Mouse (Mus musculus) thymus, adult 2 months (tissue): ENCODE results near the gene Trim28. TPM values are rescaled to one million over a fixed set of nuclear protein-coding genes. Genes with fewer than 3 reads are reported as not detected.

Experiments used
- DNase-seq: peaks from one replicate; pipeline ENCODE4 v3.0.0; 2021
- H3K27ac ChIP-seq: fragments of 200-500 bp; 2 replicates; pipeline ENCODE4 v1.5.1; 2012; ENCODE audit warnings: low read length, control low read depth; ENCODE audit not compliant: control insufficient read depth, insufficient read depth
- H3K27me3 ChIP-seq: fragments of 200-500 bp; 2 replicates; pipeline ENCODE4 v1.6.1; 2012; ENCODE audit warnings: mild to moderate bottlenecking, low read length, moderate library complexity, mixed read lengths; ENCODE audit not compliant: control insufficient read depth, insufficient read depth
- H3K36me3 ChIP-seq: fragments of 200-500 bp; 2 replicates; pipeline ENCODE4 v1.6.1; 2012; ENCODE audit warnings: mild to moderate bottlenecking, low read length, moderate library complexity; ENCODE audit not compliant: control insufficient read depth, insufficient read depth
- H3K4me1 ChIP-seq: fragments of 200-500 bp; replicated peaks from 2 replicates; pipeline ENCODE4 v1.6.1; 2012; ENCODE audit warnings: low read length; ENCODE audit not compliant: control insufficient read depth, insufficient read depth
- H3K4me3 ChIP-seq: fragments of 200-500 bp; 2 replicates; pipeline ENCODE4 v1.5.1; 2012; ENCODE audit warnings: mild to moderate bottlenecking, low read length, control low read depth, moderate library complexity; ENCODE audit not compliant: control insufficient read depth, insufficient read depth
- CTCF ChIP-seq: fragments of 200-500 bp; IDR thresholded peaks from 2 replicates; pipeline ENCODE4 v1.5.1; 2012; ENCODE audit warnings: mild to moderate bottlenecking, control low read depth, low read length, moderate library complexity, borderline replicate concordance; ENCODE audit not compliant: control insufficient read depth, poor library complexity, insufficient read depth; ENCODE audit errors: extremely low read depth
- POLR2A ChIP-seq: fragments of 200-500 bp; IDR thresholded peaks from 2 replicates; pipeline ENCODE4 v1.6.1; 2012; ENCODE audit warnings: mild to moderate bottlenecking, low read length, control low read depth, moderate library complexity; ENCODE audit not compliant: control insufficient read depth, poor library complexity, insufficient read depth; ENCODE audit errors: extremely low read depth
- WGBS: fragments of 180-500 bp; shearing (Covaris S2); methylation state at CpG from one replicate; pipeline ENCODE4 v1.1.7; 2018; 5-methylcytosine and 5-hydroxymethylcytosine counted together
- polyA plus RNA-seq: library from polyadenylated mRNA; depleted of rRNA; stranded (reverse); fragments of >200 nt; gene quantifications from 2 replicates; pipeline ENCODE4 v1.2.3, GENCODE M21; 2012

Gene Trim28
- polyA plus RNA-seq, 1 experiment, result 905 TPM

DNA sequence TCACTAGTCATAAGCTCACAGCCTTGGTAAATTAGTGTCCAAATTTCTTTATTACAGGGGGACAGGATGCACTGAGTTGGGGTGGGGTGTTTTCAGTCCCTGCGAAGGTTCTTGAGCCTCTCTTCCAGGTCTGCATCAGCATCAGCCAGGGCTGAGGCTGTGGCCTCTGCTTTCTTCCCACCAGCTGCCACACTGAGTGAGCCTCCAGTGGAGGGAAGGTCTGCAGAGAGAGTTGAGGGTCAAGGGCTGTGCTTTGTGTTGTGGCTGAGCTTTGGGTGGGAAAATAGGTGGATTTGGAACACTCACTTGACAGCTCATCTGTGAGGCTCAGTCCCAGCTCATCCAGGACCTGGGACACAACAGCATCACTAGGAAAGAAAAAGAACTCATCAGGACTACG lies 33.1 kb downstream of the Trim28 start:
- Histone ChIP-seq H3K36me3 (peaks cover 60% of the 10 kb centered on the region), H3K27me3 (no peaks in the 10 kb centered on the region), H3K27ac (no peak overlapping the region), H3K4me1 (peaks cover 15% of the 10 kb centered on the region), H3K4me3 (no peak overlapping the region)
- 90% methylated on average over 2 of the region's 2 CpGs for WGBS
- TF ChIP-seq CTCF (no peak), POLR2A (no peak)
- no peak for DNase-seq

DNA sequence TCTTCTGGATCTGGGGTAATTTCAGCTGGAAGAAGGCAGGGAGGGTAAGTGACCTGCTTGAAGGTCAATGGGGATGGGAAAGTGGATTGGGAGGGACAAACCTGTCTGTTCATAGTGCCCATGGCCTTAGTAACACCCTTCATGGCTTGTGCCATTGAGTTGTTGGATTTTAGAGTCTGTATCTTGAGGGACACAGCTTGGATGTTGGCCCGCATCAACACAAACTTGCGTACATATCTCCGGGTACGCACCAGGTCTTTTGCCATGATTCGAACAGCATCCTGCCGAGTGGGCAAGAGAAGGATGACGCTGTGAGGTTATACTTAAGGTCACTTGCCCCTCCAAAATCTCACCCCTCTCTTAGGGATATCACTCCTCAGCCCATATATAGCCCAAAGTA lies 33.6 kb downstream of the Trim28 start:
- Histone ChIP-seq H3K36me3 (peaks cover 54% of the 10 kb centered on the region), H3K27ac (no peak overlapping the region), H3K4me3 (no peak overlapping the region), H3K27me3 (no peaks in the 10 kb centered on the region), H3K4me1 (peaks cover 19% of the 10 kb centered on the region)
- no peak for TF ChIP-seq POLR2A
- TF ChIP-seq CTCF, result no peak
- WGBS, result 97% methylated on average over 7 of the region's 7 CpGs
- DNase-seq, result no peak

DNA sequence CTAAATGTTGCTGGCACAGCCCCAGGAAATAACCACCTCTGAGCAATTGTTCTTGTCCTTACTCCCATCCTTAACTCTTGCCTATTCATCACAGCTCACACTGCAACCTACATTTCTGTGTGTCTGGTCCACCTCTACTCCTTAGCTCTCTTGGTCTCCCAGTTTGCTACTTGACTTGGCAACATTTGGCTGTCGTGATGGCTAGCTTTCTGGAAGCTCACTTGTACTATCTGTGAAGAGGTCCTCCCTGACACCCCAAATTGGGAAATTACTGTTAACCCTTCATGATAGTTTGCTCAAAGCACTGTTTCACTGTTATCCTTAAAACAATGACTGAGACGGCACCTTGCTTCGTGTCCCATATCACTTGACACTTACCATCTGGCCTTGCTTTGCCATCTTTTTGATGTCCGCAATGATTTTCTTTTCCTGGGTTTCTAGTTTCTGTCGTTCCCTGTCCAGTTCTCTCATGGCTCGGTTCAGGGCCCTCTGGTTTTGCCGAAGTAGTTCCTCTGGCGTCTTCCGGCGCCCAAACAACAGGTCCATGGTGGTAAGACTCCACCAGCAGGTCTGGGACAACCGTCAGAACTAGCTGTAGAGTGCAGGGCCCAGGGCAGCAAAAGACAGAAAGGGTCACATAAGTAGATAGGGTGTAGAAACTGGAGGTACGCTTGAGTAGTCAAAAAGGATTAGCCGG lies 34.7 kb downstream of the Trim28 start:
- H3K4me3 ChIP-seq, result no peak overlapping the region
- H3K4me1 ChIP-seq, result peaks cover 21% of the 10 kb centered on the region
- peak overlapping the region; percentile 60; the same call in 1 of the 2 replicates for H3K27ac ChIP-seq
- no peak for DNase-seq
- TF ChIP-seq CTCF (no peak), POLR2A (no peak)
- peaks cover 43% of the 10 kb centered on the region for H3K36me3 ChIP-seq
- WGBS, result 51% methylated on average over 13 of the region's 13 CpGs
- no peaks in the 10 kb centered on the region for H3K27me3 ChIP-seq

DNA sequence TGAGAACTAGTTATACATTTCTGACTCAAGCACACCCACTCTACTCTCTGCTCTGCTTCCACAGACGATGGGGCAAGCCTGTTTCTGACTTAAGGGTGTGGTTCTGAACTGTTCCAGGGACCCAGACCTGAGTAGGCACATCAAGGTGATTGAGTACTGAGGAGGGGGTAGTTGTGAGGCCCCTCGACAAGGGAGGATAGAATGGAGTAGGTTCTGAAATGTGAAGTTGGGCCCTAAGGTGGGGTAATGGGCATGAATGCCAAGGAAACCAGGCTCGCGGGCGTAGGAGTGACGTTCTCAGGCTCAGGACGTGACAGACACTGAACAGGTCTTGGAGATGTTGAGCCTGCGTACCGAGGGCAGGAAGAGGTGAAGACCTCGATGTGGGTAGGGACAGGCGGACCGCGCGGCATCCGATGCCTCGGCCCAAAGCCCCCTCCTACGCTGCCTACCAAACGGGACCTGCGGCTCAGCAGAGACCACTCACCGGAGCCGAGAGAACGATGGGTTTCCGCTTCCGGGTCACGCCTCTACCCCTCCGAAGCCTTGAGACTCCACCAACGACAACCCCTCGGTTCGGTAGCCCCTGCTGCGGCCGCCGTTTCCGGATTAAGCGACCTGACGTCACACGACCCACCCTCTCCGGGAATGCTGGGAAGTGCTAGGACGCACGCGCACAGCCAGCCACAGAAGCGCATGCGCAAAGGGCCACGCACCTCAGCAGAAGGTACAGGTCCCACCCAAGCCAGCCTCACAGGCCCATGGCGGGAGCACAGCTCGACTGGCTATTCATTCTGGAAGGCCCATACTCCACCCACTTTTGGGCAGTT lies 35.4 kb downstream of the Trim28 start, which contains the start of gene Chmp2a:
Chmp2a (minus strand) TSS at position 660 of the 830 bp plus-strand sequence.
- TF ChIP-seq CTCF (no peak), POLR2A (peak; percentile 56)
- under 1% methylated on average over 45 of the region's 45 CpGs for WGBS
- Histone ChIP-seq H3K27me3 (no peaks in the 10 kb centered on the region), H3K36me3 (peaks cover 36% of the 10 kb centered on the region), H3K4me1 (peaks cover 25% of the 10 kb centered on the region), H3K27ac (peak within 1 kb of the TSS; percentile 60), H3K4me3 (peak within 1 kb of the TSS; percentile 64)
- DNase-seq, result peak; percentile 97

DNA sequence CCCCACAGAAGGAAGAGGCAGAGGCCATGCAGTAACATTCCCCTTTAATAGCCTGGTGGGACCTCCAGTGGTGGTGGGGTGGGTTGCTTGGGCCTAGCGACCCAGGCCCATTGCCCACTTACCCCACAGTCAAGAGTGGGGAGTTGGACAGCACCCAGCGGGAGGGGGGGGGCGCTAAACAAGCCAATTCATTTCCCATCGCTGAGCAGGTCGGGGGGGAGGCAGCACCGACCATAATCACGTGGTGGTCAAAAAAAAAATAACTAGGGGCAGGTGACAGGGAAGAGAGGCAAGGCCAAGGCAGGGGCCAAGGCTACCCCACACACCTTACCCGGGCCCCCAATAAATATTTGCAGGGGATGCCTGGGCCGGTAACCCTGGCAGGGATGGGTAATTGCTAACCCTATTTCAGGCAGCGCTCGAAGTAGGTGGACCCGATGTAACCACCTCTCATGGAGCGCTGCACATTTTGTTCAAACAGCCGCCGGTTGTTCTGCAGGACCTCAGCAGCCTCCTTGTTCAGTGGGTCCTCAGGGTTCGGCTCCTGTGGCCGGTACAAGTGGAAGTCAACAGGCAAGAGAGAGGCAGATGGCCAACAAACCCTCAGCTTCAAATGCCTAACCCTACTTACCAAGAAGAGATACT lies 36.4 kb downstream of the Trim28 start:
- TF ChIP-seq POLR2A (no peak), CTCF (no peak)
- Histone ChIP-seq H3K4me3 (no peak overlapping the region), H3K36me3 (peaks cover 26% of the 10 kb centered on the region), H3K27me3 (no peaks in the 10 kb centered on the region), H3K4me1 (peaks cover 25% of the 10 kb centered on the region), H3K27ac (no peak overlapping the region)
- 90% methylated on average over 17 of the region's 17 CpGs for WGBS
- DNase-seq, result no peak

DNA sequence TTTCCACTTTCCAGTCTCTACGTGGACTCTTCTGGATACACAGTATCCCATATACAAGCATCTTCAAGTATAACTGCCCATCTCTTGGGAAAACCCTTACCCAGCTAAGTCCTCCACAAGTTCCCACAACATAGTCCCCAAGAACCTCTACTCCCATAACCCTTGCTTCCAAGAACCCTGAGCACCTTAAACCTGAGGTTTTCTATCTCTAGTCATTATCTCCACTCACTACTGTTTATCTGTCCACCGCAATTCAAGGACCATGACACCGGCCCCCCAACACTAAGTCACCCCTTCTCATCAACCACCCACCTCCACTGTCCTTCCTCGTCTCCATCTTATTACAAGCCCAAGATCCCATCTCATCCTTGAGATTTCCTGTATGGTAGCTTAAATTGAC lies 37.9 kb downstream of the Trim28 start:
- DNase-seq, result no peak
- Histone ChIP-seq H3K4me1 (peaks cover 25% of the 10 kb centered on the region), H3K27me3 (no peaks in the 10 kb centered on the region), H3K4me3 (peak overlapping the region; percentile 84; the same call in 1 of the 2 replicates), H3K36me3 (peaks cover 13% of the 10 kb centered on the region), H3K27ac (no peak overlapping the region)
- TF ChIP-seq CTCF (no peak), POLR2A (no peak)
- 35% methylated on average over 4 of the region's 4 CpGs for WGBS
